Mouse (Mus musculus) ovary, postnatal 10 days (tissue): Measurements from ENCODE around the gene Fam219a.
A peak's percentile ranks its signal among the peaks of the same experiment; 100 is the strongest.

ENCODE experiments used
- DNase-seq: peaks from one replicate; pipeline ENCODE4 v3.0.0; 2022; ENCODE audit warnings: low spot score

Fam219a gene

DNA sequence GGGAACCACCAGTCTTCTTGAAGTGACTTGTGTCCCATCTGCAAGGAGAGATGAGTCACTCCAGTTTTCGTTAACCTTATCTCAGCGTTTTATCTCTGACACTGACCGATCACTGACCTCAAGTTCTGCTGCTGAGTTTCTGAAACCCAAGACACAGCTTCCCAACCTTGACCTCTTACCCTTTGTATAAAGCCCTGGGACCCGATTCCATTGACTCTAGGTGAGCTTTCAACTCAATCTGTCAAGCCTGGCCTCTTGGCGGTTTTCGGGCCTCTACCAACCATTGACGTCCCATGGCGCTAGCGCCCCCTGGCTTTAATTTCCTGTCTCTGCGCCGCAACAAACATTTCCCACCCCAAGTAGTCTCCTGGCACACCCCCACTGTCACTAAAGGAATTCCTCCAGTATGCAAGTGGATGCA is 64.2 kb downstream of the Fam219a start:
- no peak for DNase-seq

- no peak for DNase-seq
These were observed 65.0 kb downstream of the Fam219a start for GRCm38 (mm10) chr4:41504325-41504724.

GRCm38 (mm10) chr4:41502986-41503412 is 66.3 kb downstream of the Fam219a start, which contains the start of gene AI464131:
AI464131 (minus strand) TSS chr4:41503076.
- peak; percentile 88 for DNase-seq

- no peak for DNase-seq
These were observed 67.0 kb downstream of the Fam219a start for GRCm38 (mm10) chr4:41502171-41502940.

GRCm38 (mm10) chr4:41500787-41501186 is 68.6 kb downstream of the Fam219a start:
- DNase-seq: no peak

DNA sequence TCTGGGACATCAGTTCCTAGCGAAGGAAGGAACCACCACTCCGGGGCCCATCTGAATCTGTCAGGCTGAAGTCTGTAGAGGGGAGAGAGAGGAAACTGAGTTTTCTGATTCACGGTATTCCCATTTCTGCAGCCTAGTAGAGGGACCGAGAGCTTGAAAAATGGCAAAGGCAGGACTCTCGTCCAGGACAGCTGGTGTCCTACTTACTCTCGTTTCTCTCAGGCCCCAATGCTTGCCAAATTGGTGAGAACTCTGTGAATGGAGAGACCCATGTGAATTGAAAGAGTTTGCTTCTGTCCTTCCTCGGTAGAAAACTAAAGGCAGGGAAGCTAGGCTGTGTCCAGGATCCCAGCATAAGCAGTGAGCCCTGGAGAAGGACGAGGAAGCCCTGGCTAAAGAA is 69.7 kb downstream of the Fam219a start:
- no peak for DNase-seq

DNA sequence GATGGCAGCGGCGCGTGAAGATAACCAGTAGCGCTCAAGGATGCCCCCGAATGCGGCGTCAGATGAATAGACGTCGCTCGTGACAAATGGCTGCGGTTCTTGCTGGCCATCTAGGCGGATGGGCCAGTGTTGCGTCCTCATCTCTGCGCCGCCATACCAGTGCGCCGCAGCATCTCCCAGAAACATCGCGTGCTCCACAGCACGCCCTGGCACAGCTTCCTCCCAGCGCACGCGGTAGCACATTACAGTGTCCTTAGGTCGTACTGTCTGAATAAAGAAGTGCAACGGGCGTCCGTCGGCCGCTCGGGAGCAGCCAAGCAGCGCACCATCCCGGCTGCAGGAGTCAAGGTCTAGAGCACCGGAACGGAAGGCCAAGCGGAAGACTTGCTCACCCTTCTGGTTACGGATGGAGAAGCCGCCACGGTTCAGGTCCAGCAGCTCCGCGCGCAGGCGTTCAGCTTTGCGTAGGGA is 70.4 kb downstream of the Fam219a start:
- no peak for DNase-seq

GRCm38 (mm10) chr4:41497995-41498845 is 71.1 kb downstream of the Fam219a start:
- DNase-seq: no peak

- DNase-seq: no peak
These were observed 71.8 kb downstream of the Fam219a start for GRCm38 (mm10) chr4:41497579-41497978.

GRCm38 (mm10) chr4:41497046-41497445 is 72.3 kb downstream of the Fam219a start:
- DNase-seq: no peak

DNA sequence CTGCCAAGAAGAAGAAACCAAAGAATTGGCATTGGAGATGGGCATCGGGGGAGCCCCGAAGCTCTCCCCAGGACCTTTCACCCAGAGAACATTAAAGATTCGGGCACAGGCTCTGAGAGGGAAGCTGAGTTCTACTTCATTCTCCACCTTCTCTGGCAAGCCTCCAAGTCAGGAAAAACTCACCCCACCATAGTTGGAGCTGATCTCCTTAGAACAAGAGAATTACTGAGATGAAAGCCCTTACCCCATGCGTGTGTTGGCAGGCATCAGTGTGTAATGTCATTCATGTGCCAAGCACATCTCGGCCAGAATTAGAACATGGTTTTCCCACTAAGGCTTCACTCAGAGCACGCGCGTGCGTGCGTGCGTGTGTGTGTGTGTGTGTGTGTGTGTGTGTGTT is 73.5 kb downstream of the Fam219a start:
- DNase-seq: no peak

GRCm38 (mm10) chr4:41495076-41495475 is 74.3 kb downstream of the Fam219a start:
- DNase-seq: no peak

- no peak for DNase-seq
These were observed 75.0 kb downstream of the Fam219a start for GRCm38 (mm10) chr4:41494378-41494777.

GRCm38 (mm10) chr4:41493464-41494116 is 75.7 kb downstream of the Fam219a start:
- DNase-seq: no peak

DNA sequence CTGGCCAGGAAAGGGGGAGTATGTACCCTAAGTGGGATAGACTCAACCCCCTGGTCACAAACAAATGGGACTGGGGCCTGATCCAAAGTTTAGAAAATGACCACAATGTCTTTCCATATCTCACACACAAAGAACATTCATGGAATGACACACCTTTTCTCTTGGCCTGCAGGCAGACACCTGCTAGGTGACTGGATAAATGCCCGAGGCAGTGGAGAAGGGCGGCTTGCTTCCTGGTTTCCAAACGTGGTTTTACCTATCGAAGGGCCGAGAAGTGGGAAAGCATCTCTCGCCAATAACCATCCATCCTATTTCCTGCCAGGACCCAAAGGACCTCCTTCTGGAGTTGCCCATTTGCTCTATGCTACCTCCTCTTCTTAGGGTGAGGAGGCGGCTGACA is 76.4 kb downstream of the Fam219a start:
- DNase-seq: no peak

GRCm38 (mm10) chr4:41481601-41482017 is 87.7 kb downstream of the Fam219a start:
- no peak for DNase-seq

GRCm38 (mm10) chr4:41480254-41480653 is 89.1 kb downstream of the Fam219a start:
- no peak for DNase-seq

DNA sequence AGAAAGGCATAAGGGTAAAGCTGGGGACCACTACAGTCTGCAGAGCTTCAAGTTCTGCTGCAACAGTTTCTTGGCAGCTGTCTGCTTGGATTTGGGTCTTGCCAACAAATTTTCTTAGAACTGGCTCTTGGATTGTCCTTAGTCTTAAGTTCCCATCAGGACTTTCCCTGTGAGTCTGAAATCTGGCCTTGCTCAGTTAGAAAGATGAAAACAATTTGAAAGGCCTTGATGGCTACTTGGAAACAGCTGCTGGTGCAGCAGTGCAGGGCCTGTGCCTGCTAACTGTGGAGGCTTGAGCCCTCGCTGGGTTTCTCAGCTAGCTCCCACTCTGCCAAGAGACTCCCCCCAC is 89.9 kb downstream of the Fam219a start:
- no peak for DNase-seq

GRCm38 (mm10) chr4:41478751-41479455 is 90.4 kb downstream of the Fam219a start:
- DNase-seq: no peak

GRCm38 (mm10) chr4:41477648-41478160 is 91.6 kb downstream of the Fam219a start:
- DNase-seq: no peak

DNA sequence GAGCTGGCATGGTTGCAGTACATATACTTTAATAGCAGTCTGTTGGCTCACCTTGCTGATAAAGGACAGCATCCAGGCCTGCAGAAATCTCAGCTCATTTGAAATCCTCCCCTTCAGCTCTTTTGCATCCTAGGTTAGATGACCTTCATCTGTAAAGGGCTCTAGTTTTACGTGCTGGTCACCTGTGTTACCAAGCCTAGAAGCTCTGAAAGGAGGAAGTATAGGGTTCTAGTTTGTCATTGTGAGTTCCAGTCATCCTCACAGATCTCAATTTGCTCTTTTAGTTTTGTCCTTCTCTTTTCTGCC is 98.0 kb downstream of the Fam219a start:
- no peak for DNase-seq
